Comparison of ENCODE assay signal across 20 mouse cellular contexts in genomic region chr3:33990921-33991320, GRCm38 (mm10). TPM values are rescaled to one million over a fixed set of nuclear protein-coding genes. Genes with fewer than 3 reads are reported as not detected.
DNase-seq lines count a peak whose midpoint lies in the region; ATAC-seq and TF ChIP-seq lines count a peak whose summit lies in the region.
"Had no signal": no experiment of that assay in that cellular context is flagged by ENCODE, and none has a peak within 500 bp of the region (broad histone marks: within the 10 kb centered on the region; RNA-seq: fewer than 3 reads in every experiment).

No protein-coding gene starts in this region.

- no peak overlapping the region for H3K9ac ChIP-seq in heart, embryonic 12.5 days
- H3K9ac ChIP-seq in ES-Bruce4 (ENCODE audit: low read depth, poor library complexity, severe bottlenecking), result peak overlapping the region; percentile 53
- H3K9ac ChIP-seq in heart, embryonic 16.5 days (ENCODE audit: low read length), result 0 out of 2 replicates have a peak overlapping the region, but pooled peaks have one; percentile 15
- H3K9ac ChIP-seq: embryonic facial prominence, embryonic 13.5 days; liver, embryonic 14.5 days; stomach, embryonic 15.5 days had no signal

- DNase-seq in heart, postnatal 25 days (ENCODE audit: low spot score), result no peak
- DNase-seq in ZHBTc4 (ENCODE audit: low read depth, low spot score), result peak; percentile 69
- no peak for DNase-seq in cerebellum, postnatal 25 days
- no peak for DNase-seq in T-cell, adult 2 months (ENCODE audit: low spot score)
- DNase-seq: adrenal gland, adult 8-10 months; cerebellum, adult 11-12 months; kidney, adult 18-20 months; kidney, postnatal 10 days; midbrain, embryonic 14.5 days; retina, postnatal 1 day had no signal

- peaks cover 27% of the 10 kb centered on the region for H3K4me1 ChIP-seq in heart, embryonic 12.5 days (replicated peaks)
- peaks cover 3% of the 10 kb centered on the region for H3K4me1 ChIP-seq in ES-Bruce4 (ENCODE audit: control insufficient read depth, insufficient read depth, low read length)
- H3K4me1 ChIP-seq in heart, embryonic 16.5 days (ENCODE audit: control insufficient read depth, insufficient read depth, low read length), result peaks cover 26% of the 10 kb centered on the region
- H3K4me1 ChIP-seq: embryonic facial prominence, embryonic 13.5 days; forebrain, embryonic 10.5 days; stomach, embryonic 15.5 days had no signal

- no peak for ATAC-seq in heart, embryonic 12.5 days (ENCODE audit: insufficient number of reproducible peaks, low FRiP score)
- no peak for ATAC-seq in heart, embryonic 16.5 days (replicated peaks; ENCODE audit: extremely low read depth, insufficient read depth, low FRiP score)
- ATAC-seq: hindbrain, postnatal 0 days; lung, postnatal 0 days had no signal

- TF ChIP-seq EP300 in ES-Bruce4 (IDR thresholded peaks at IDR 0.05; ENCODE audit: insufficient read depth, low read depth, low read length), result peak; percentile 68; the same call in 1 of the 2 replicates

- no peak for TF ChIP-seq POLR2A in ES-Bruce4 (IDR thresholded peaks at IDR 0.05; ENCODE audit: insufficient read depth, low read length)

- intact Hi-C loops in heart, postnatal 25 days (cut with DNase I), result no loop called here

- no peak for TF ChIP-seq CTCF in ES-Bruce4 (IDR thresholded peaks at IDR 0.05; ENCODE audit: low read depth, low read length)

- H3K36me3 ChIP-seq in heart, embryonic 12.5 days, result no peaks in the 10 kb centered on the region
- H3K36me3 ChIP-seq in ES-Bruce4 (ENCODE audit: control insufficient read depth, insufficient read depth, low read length, poor library complexity, severe bottlenecking), result no peaks in the 10 kb centered on the region
- H3K36me3 ChIP-seq in heart, embryonic 16.5 days (ENCODE audit: control insufficient read depth, insufficient read depth), result no peaks in the 10 kb centered on the region
- H3K36me3 ChIP-seq: embryonic facial prominence, embryonic 13.5 days; forebrain, embryonic 10.5 days; stomach, embryonic 15.5 days had no signal

- H3K4me2 ChIP-seq in heart, embryonic 12.5 days, result no peak overlapping the region
- H3K4me2 ChIP-seq in heart, embryonic 16.5 days (ENCODE audit: low read depth, low read length), result no peak overlapping the region; the same call in 1 of the 2 replicates
- H3K4me2 ChIP-seq: embryonic facial prominence, embryonic 13.5 days; stomach, embryonic 15.5 days had no signal

- no peak overlapping the region for H3K4me3 ChIP-seq in heart, embryonic 12.5 days
- H3K4me3 ChIP-seq in ES-Bruce4 (ENCODE audit: low read depth, low read length), result peak overlapping the region; percentile 20
- no peak overlapping the region for H3K4me3 ChIP-seq in heart, embryonic 16.5 days (ENCODE audit: low read length)
- H3K4me3 ChIP-seq: embryonic facial prominence, embryonic 13.5 days; forebrain, embryonic 10.5 days; left cerebral cortex, adult 2 months; stomach, embryonic 15.5 days had no signal

- no peaks in the 10 kb centered on the region for H3K9me3 ChIP-seq in heart, embryonic 12.5 days (replicated peaks)
- no peaks in the 10 kb centered on the region for H3K9me3 ChIP-seq in ES-Bruce4 (replicated peaks; ENCODE audit: control insufficient read depth, insufficient read depth, low read length, poor library complexity, severe bottlenecking)
- H3K9me3 ChIP-seq in heart, embryonic 16.5 days (replicated peaks; ENCODE audit: control insufficient read depth, low read length), result no peaks in the 10 kb centered on the region
- H3K9me3 ChIP-seq: embryonic facial prominence, embryonic 13.5 days; forebrain, embryonic 10.5 days; stomach, embryonic 15.5 days had no signal

- no peaks in the 10 kb centered on the region for H3K27me3 ChIP-seq in heart, embryonic 12.5 days (replicated peaks)
- H3K27me3 ChIP-seq in ES-Bruce4 (ENCODE audit: control insufficient read depth, insufficient read depth, low read length, poor library complexity, severe bottlenecking), result no peaks in the 10 kb centered on the region
- no peaks in the 10 kb centered on the region for H3K27me3 ChIP-seq in heart, embryonic 16.5 days (ENCODE audit: control insufficient read depth, insufficient read depth, low read length)
- H3K27me3 ChIP-seq: embryonic facial prominence, embryonic 13.5 days; stomach, embryonic 15.5 days had no signal

- 33% methylated on average over 8 of the region's 8 CpGs for WGBS in heart, embryonic 12.5 days
- WGBS in heart, embryonic 16.5 days, result 37% methylated on average over 8 of the region's 8 CpGs

- H3K27ac ChIP-seq in heart, embryonic 12.5 days (ENCODE audit: poor library complexity, severe bottlenecking), result 0 out of 2 replicates have a peak overlapping the region, but pooled peaks have one; percentile 88
- H3K27ac ChIP-seq in ES-Bruce4 (ENCODE audit: insufficient read depth, low read length), result peak overlapping the region; percentile 87
- H3K27ac ChIP-seq in heart, embryonic 16.5 days (ENCODE audit: low read length), result peak overlapping the region; percentile 96
- H3K27ac ChIP-seq: embryonic facial prominence, embryonic 13.5 days; forebrain, embryonic 10.5 days; hindbrain, postnatal 0 days; left cerebral cortex, adult 2 months; liver, embryonic 14.5 days; stomach, embryonic 15.5 days had no signal

RNA-seq across cellular contexts. Expression of gene Fxr1, which starts 28.8 kb away (rescaled TPM):
- polyA plus RNA-seq in heart, embryonic 12.5 days (2016; fragmentation: Nextera tagmentation; extraction: Ambion mirVana), result 76.1 and 79.7 TPM in 2 replicates
- total RNA-seq in heart, postnatal 25 days (2021), result 100 to 1,000 TPM; 164 to 192 TPM
- 462 and 491 TPM in 2 replicates for polyA plus RNA-seq in ES-Bruce4 (2011; ENCODE audit: insufficient read depth, insufficient read length, low read depth, missing spikeins)
- 67.4 and 73.1 TPM in 2 replicates for polyA plus RNA-seq in heart, embryonic 16.5 days (2015; fragmentation: Nextera tagmentation; extraction: Ambion mirVana)
